Mouse (Mus musculus): Measurements from ENCODE around the gene Rhbdd3. TPM values are rescaled to one million over a fixed set of nuclear protein-coding genes. Genes with fewer than 3 reads are reported as not detected.

Gene Rhbdd3
- polyA plus RNA-seq, 1 experiment = 19.7 TPM

- WGBS = 85% methylated on average over 7 of the region's 7 CpGs
- DNase-seq (ENCODE audit: low read depth, low spot score) = no peak
Measured at GRCm38 (mm10) chr11:5113645-5114044, 14.9 kb downstream of the Rhbdd3 start.

DNA sequence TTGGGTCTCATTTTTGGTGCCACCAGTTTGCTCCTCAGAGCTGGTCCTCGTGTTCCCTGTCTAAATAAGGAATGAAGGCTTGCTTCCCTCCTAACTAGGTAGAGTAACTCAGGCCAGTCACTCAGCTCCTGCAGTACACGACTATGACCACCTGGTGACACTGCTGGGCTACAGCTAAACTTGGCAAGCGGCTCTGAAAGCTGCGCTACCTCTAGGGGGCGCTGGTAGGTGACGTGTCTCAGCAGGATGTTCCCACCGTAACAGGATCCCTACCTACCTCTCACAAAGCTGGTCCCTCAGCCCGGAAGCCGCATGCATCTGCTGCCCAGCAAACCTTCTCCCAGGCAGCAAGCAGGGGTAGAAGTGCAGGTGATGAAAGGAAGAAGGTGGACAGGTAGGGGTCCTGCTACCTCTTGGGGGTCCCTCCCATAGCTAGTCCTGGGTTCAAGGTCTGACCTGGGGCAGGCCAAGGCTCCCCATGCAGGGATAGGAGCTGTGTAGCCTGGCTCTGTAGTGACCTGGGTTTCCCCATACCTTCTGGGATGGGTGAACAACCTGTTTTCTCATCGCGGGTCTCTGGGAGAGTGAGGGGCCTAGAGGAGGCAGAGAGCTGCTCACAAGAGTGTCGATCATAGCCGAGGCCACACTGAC is 16.3 kb downstream of the Rhbdd3 start:
- WGBS = 28% methylated on average over 13 of the region's 13 CpGs

DNA sequence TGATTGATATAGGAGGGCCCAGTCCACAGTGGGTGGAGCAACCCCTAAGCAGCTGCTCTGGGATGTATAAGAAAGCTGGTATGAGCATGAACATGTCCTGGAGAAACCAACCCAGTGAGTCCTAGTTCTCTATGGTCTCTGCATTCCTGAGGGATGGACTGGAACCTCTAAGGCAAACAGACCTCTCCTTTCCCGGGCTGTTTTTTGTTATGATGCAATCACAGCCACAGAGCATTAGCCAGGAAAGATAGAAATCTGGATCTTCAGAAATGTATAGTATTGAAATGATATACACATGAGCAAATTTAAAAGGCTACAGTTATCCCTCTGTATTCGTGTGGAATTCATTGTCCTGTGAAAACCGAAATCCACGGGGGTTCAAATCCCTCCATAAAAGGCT is 27.0 kb downstream of the Rhbdd3 start:
- WGBS = 61% methylated on average over 4 of the region's 4 CpGs
- DNase-seq (ENCODE audit: low read depth, low spot score) = no peak

More for the DNA sequence above, 16.3 kb downstream of the Rhbdd3 start:
- DNase-seq (ENCODE audit: low read depth, low spot score) = no peak

DNA sequence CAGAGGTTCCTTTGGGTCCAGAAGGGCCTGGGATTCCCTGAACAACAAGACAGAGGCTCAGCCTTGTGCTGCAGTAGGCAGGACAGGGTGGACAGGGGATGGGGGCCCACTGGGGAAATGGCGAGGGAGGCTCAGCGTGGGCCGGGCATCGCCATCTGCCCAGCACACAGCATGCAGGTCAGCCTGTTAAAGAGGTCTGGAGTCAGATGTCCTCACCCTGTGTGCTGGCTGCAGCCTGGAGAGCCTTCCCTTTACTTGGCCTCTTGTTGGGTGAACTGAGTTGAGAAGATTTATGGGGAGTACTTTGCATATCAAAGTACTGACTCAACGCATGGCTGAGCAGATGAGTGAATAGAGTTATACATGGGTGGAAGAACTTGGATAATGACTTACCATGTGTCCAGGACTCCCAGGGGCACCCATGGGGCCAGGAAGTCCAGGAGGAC is 30.3 kb downstream of the Rhbdd3 start:
- 77% methylated on average over 5 of the region's 5 CpGs for WGBS
- DNase-seq (ENCODE audit: low read depth, low spot score) = no peak

- 70% methylated on average over 4 of the region's 4 CpGs for WGBS
- no peak for DNase-seq (ENCODE audit: low read depth, low spot score)
Measured at GRCm38 (mm10) chr11:5130111-5130665, 31.5 kb downstream of the Rhbdd3 start.

DNA sequence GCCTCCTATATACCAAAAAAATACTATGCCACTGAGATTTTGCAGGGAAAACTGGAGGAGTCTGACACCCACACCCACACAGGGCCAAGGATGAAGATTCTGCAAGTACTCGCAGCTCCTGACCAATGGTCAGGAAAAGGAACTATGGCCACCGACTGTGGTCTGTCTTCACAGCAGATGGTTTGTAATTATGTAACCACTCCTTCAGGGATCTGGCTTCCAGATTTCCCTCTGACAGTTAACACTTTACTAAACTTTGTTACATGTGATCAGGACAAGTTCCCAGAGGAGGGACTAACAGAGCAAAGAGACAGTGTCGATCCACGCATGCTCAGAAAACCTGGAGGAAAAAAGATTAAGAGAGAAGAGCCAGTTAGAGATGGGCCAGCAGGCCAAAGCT is 34.0 kb downstream of the Rhbdd3 start:
- DNase-seq (ENCODE audit: low read depth, low spot score) = no peak
- 60% methylated on average over 4 of the region's 4 CpGs for WGBS

GRCm38 (mm10) chr11:5135914-5136313 is 37.2 kb downstream of the Rhbdd3 start:
- no peak for DNase-seq (ENCODE audit: low read depth, low spot score)
- 71% methylated on average over 11 of the region's 11 CpGs for WGBS

GRCm38 (mm10) chr11:5138642-5139041 is 39.9 kb downstream of the Rhbdd3 start:
- WGBS = 46% methylated on average over 2 of the region's 2 CpGs
- DNase-seq (ENCODE audit: low read depth, low spot score) = no peak

DNA sequence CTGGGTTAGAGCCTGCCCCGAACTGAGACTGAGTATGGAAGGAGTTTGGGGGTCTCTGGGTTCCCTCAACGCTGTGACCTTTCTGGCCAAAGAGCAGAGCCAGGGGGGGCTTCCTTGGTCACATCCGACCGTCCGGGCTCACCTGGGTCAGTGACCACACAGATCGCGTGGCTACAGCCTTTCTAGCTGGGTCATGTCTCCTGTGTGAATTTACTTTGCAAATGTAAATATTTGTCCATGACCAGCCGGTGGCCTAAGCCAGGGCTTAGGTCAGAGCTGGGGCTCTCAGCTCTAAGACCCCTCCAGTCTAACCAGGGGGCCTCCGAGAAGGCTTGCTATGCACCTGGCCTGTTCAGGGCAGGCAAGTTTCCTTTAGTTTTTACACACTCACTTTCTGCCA is 40.6 kb downstream of the Rhbdd3 start:
- WGBS = 61% methylated on average over 9 of the region's 9 CpGs
- no peak for DNase-seq (ENCODE audit: low read depth, low spot score)

DNA sequence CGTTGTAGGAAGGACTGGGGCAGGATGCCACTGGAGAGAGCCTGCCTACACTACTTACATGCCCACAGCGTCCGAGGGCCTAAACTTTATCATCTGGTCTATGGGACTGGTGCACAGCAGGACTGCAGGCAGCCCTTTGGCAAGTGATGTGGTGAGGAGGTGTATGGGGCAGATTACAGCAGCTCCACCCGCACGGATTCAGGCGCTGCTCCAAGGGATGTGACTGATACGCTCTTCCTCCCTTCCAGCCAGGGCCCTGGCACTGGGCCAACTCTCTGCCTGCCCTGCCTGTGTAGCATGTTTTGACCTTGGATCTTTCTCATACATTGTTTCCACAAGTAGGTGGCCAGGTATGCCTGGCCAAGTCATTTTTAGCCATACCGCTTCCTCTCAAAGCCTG is 41.9 kb downstream of the Rhbdd3 start:
- WGBS = 13% methylated on average over 8 of the region's 8 CpGs
- DNase-seq (ENCODE audit: low read depth, low spot score) = no peak

GRCm38 (mm10) chr11:5141252-5141651 is 42.5 kb downstream of the Rhbdd3 start:
- DNase-seq (ENCODE audit: low read depth, low spot score) = no peak
- WGBS = 55% methylated on average over 5 of the region's 5 CpGs

GRCm38 (mm10) chr11:5141965-5142364 is 43.2 kb downstream of the Rhbdd3 start:
- DNase-seq (ENCODE audit: low read depth, low spot score) = no peak
- WGBS = 46% methylated on average over 2 of the region's 2 CpGs

- 68% methylated on average over 3 of the region's 3 CpGs for WGBS
- no peak for DNase-seq (ENCODE audit: low read depth, low spot score)
Measured at GRCm38 (mm10) chr11:5145600-5145999, 46.9 kb downstream of the Rhbdd3 start.

GRCm38 (mm10) chr11:5149249-5149648 is 50.5 kb downstream of the Rhbdd3 start:
- DNase-seq (ENCODE audit: low read depth, low spot score) = no peak
- 16% methylated on average over 7 of the region's 7 CpGs for WGBS

GRCm38 (mm10) chr11:5149955-5150354 is 51.2 kb downstream of the Rhbdd3 start:
- WGBS = 80% methylated on average over 9 of the region's 9 CpGs

DNA sequence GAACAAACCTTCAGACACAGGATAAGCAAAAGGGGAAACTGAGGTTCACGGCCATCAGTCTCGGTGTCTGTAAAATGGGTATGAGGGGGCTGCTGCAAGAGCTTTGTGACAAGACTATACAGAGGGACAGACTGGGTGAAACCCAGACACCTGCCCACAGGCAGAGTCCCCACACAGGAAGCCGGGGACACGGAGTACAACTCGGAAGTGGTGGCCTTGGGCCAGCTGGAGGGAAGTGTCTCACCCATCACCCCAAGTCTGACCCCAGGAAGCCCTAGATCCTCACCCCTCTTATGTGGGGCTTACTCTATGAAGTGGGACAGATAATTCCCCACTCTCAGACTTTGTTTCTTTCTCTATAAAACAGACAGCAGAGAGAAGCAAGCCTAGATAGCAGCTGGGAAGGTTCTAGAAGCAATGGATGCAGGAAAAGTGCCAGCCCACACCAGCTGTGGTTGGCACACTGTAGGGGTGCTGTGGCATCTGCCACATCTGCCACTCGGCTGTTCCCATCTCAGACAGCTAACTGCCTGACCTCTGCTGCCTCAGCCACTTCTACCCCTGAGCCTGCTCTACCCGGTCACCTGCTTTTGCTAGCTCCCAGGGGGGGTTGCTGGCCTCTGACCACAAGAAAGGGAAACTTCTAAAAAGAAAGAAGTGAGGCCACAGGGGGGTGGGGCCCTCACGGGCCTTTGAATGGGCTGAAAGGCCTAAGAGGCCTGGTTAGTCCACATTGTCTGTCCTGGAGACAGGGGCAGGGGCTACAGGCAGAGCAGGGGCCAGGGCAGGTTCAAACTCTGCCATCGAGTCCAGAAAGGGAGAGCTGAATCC is 51.9 kb downstream of the Rhbdd3 start:
- 69% methylated on average over 9 of the region's 9 CpGs for WGBS
- no peak for DNase-seq (ENCODE audit: low read depth, low spot score)

More at GRCm38 (mm10) chr11:5149955-5150354, 51.2 kb downstream of the Rhbdd3 start:
- no peak for DNase-seq (ENCODE audit: low read depth, low spot score)

GRCm38 (mm10) chr11:5151247-5151630 is 52.5 kb downstream of the Rhbdd3 start:
- 65% methylated on average over 4 of the region's 4 CpGs for WGBS
- no peak for DNase-seq (ENCODE audit: low read depth, low spot score)

- no peak for DNase-seq (ENCODE audit: low read depth, low spot score)
- 3% methylated on average over 50 of the region's 53 CpGs for WGBS
Measured at GRCm38 (mm10) chr11:5151680-5152337, 53.1 kb downstream of the Rhbdd3 start, which contains the start of gene Emid1. Emid1 (minus strand) TSS chr11:5152257.

- 59% methylated on average over 10 of the region's 10 CpGs for WGBS
- no peak for DNase-seq (ENCODE audit: low read depth, low spot score)
Measured at GRCm38 (mm10) chr11:5154961-5155805, 56.5 kb downstream of the Rhbdd3 start.
